ENCODE assay signal across 8 mouse cellular contexts in the genomic region with DNA sequence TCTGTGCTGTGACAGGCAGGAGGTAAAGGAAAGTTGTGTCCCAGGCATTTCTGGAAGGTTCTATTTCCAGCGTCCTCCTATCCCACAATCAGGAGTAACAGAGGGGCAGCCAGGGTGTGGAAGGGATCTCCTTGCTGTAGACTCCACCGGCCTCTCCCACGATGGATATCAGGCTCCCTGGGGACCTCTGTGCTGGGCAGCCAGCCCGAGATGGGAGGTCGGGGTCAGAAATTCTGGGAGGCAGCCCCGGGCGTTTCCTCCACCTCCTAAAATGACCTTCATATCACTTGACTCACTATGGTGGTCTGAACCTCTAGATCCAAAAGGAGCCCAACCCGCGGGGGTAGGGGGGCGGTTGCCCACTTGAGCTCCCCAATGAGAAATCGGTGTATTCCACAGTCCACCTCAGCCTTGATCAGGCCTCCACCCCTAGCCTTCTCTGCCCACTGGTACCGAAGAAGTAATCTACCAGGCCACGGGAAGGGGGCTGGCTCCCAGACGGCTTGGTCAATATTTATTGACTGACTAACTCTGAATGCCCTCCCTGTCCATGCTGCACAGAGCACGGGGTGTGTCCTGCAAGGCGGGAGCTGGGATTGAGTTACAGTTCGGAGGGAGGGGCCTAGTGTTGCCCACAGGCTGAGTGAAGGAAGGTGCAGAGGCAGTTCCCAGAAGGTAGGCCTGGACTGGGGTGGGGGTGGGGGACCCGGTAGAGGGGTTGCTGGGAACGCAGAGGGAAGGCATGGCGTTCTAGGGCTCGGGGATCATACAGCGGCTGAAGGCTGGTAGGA. TPM values are rescaled to one million over a fixed set of nuclear protein-coding genes. Genes with fewer than 3 reads are reported as not detected.
A peak's percentile ranks its signal among the peaks of the same experiment; 100 is the strongest.
DNase-seq lines count a peak whose midpoint lies in the region; ATAC-seq and TF ChIP-seq lines count a peak whose summit lies in the region.

Vill (plus strand) TSS at position 625 of the 791 bp plus-strand sequence.

- WGBS in forebrain, embryonic 11.5 days = 18% methylated on average over 22 of the region's 22 CpGs
- WGBS in lung, embryonic 15.5 days = 8% methylated on average over 22 of the region's 22 CpGs
- WGBS in stomach, embryonic 14.5 days = 12% methylated on average over 22 of the region's 22 CpGs

- no peaks in the 10 kb centered on the region; the same call in 1 of the 2 replicates for H3K27me3 ChIP-seq in forebrain, embryonic 11.5 days (ENCODE audit: control insufficient read depth, insufficient read depth, low read length)
- H3K27me3 ChIP-seq in lung, embryonic 15.5 days = no peaks in the 10 kb centered on the region
- H3K27me3 ChIP-seq in stomach, embryonic 14.5 days (ENCODE audit: control insufficient read depth, insufficient read depth, low read length) = no peaks in the 10 kb centered on the region

- no peaks in the 10 kb centered on the region for H3K36me3 ChIP-seq in forebrain, embryonic 11.5 days (ENCODE audit: control insufficient read depth, insufficient read depth, low read length)
- no peaks in the 10 kb centered on the region for H3K36me3 ChIP-seq in lung, embryonic 15.5 days
- no peaks in the 10 kb centered on the region for H3K36me3 ChIP-seq in stomach, embryonic 14.5 days (ENCODE audit: control insufficient read depth, insufficient read depth, low read length)

- intact Hi-C loops in left cerebral cortex, adult 2 months (cut with DNase I) = no loop called here
- intact Hi-C loops in left cerebral cortex, postnatal 4 days (cut with DNase I) = no loop called here
- intact Hi-C loops in left cerebral cortex, postnatal 14 days (cut with DNase I) = no loop called here

- peak within 1 kb of the TSS; percentile 58 for H3K4me2 ChIP-seq in forebrain, embryonic 11.5 days (ENCODE audit: low read depth, low read length, severe bottlenecking)
- H3K4me2 ChIP-seq in lung, embryonic 15.5 days = peak within 1 kb of the TSS; percentile 60
- peak within 1 kb of the TSS; percentile 51 for H3K4me2 ChIP-seq in stomach, embryonic 14.5 days (replicated peaks; ENCODE audit: low read depth, low read length)

- TF ChIP-seq CTCF in left cerebral cortex, adult 2 months (IDR thresholded peaks at IDR 0.05) = no peak

- H3K27ac ChIP-seq in left cerebral cortex, adult 2 months = no peak within 1 kb of the TSS
- H3K27ac ChIP-seq in forebrain, embryonic 11.5 days (ENCODE audit: low read depth, low read length) = no peak within 1 kb of the TSS
- H3K27ac ChIP-seq in lung, embryonic 15.5 days = peak within 1 kb of the TSS; percentile 74
- H3K27ac ChIP-seq in stomach, embryonic 14.5 days (ENCODE audit: low read length) = peak within 1 kb of the TSS; percentile 13; the same call in 1 of the 2 replicates

- H3K9me3 ChIP-seq in forebrain, embryonic 11.5 days (ENCODE audit: control insufficient read depth, low read length) = no peaks in the 10 kb centered on the region
- H3K9me3 ChIP-seq in lung, embryonic 15.5 days = no peaks in the 10 kb centered on the region
- H3K9me3 ChIP-seq in stomach, embryonic 14.5 days (ENCODE audit: control insufficient read depth, low read depth, low read length) = no peaks in the 10 kb centered on the region

- DNase-seq in left cerebral cortex, adult 2 months (ENCODE audit: extremely low spot score in 1 of 2, low spot score in 2 of 2) = no peak
- no peak for DNase-seq in left cerebral cortex, postnatal 4 days
- DNase-seq in forebrain, embryonic 11.5 days (ENCODE audit: low spot score) = peak; percentile 72
- peak; percentile 59 for DNase-seq in kidney, adult 18-20 months
- no peak for DNase-seq in left cerebral cortex, postnatal 14 days (ENCODE audit: low spot score in 2 of 2)
- no peak for DNase-seq in thymus, postnatal 10 days (ENCODE audit: low spot score in 2 of 2)

- H3K9ac ChIP-seq in forebrain, embryonic 11.5 days (ENCODE audit: low read length) = peak within 1 kb of the TSS; percentile 50
- H3K9ac ChIP-seq in lung, embryonic 15.5 days = peak within 1 kb of the TSS; percentile 54
- H3K9ac ChIP-seq in stomach, embryonic 14.5 days (replicated peaks; ENCODE audit: low read depth, low read length) = peak within 1 kb of the TSS; percentile 31; the same call in 1 of the 2 replicates

- H3K4me1 ChIP-seq in forebrain, embryonic 11.5 days (replicated peaks; ENCODE audit: control insufficient read depth, insufficient read depth, low read length) = no peaks in the 10 kb centered on the region; the same call in none of the 2 replicates
- H3K4me1 ChIP-seq in lung, embryonic 15.5 days = peaks cover 27% of the 10 kb centered on the region
- peaks cover 20% of the 10 kb centered on the region; the same call in 1 of the 2 replicates for H3K4me1 ChIP-seq in stomach, embryonic 14.5 days (ENCODE audit: control insufficient read depth, insufficient read depth, low read length)

- ATAC-seq in forebrain, embryonic 11.5 days (replicated peaks; ENCODE audit: low FRiP score) = peak; percentile 87
- peak; percentile 90 for ATAC-seq in lung, embryonic 15.5 days (ENCODE audit: borderline replicate concordance, extremely low read depth, low FRiP score, low TSS enrichment)
- ATAC-seq in stomach, embryonic 14.5 days (ENCODE audit: insufficient number of reproducible peaks, insufficient read depth, low FRiP score, low read depth) = peak; percentile 92

- peak within 1 kb of the TSS; percentile 17; the same call in 1 of the 2 replicates for H3K4me3 ChIP-seq in left cerebral cortex, adult 2 months
- H3K4me3 ChIP-seq in forebrain, embryonic 11.5 days (ENCODE audit: low read depth, low read length) = peak within 1 kb of the TSS; percentile 25
- H3K4me3 ChIP-seq in lung, embryonic 15.5 days = peak within 1 kb of the TSS; percentile 44
- H3K4me3 ChIP-seq in stomach, embryonic 14.5 days (ENCODE audit: low read depth, low read length) = peak within 1 kb of the TSS; percentile 38

RNA-seq across cellular contexts. Expression of gene Vill, which starts in this region (rescaled TPM):
- total RNA-seq in left cerebral cortex, adult 2 months (2021) = 1 to 10 TPM; 8.3 to 8.9 TPM
- 1 to 10 TPM; 1.2 to 2.4 TPM for total RNA-seq in left cerebral cortex, postnatal 4 days (2021)
- polyA plus RNA-seq in forebrain, embryonic 11.5 days (2014; fragmentation: Nextera tagmentation; extraction: Ambion mirVana) = 8.6 and 11.1 TPM in 2 replicates
- 39.4 and 40.2 TPM in 2 replicates for polyA plus RNA-seq in lung, embryonic 15.5 days (2015; fragmentation: Nextera tagmentation; extraction: Ambion mirVana)
- polyA plus RNA-seq in stomach, embryonic 14.5 days (2014; fragmentation: Nextera tagmentation; extraction: Ambion mirVana) = 31.6 and 37.9 TPM in 2 replicates
- 1 to 10 TPM; 3.2 to 4.5 TPM for total RNA-seq in left cerebral cortex, postnatal 14 days (2021)

Comparison
In these comparisons a context has a peak if more than half of its experiments do, and no peak if none do; other contexts are left out.
1. DNase-seq: peak in forebrain, embryonic 11.5 days (single experiment) and kidney, adult 18-20 months (single experiment); none in left cerebral cortex, adult 2 months (0 of 2), left cerebral cortex, postnatal 4 days (single experiment), left cerebral cortex, postnatal 14 days (0 of 2) and thymus, postnatal 10 days (0 of 2).
2. H3K27ac ChIP-seq: peak in lung, embryonic 15.5 days (single experiment) and stomach, embryonic 14.5 days (single experiment); none in left cerebral cortex, adult 2 months (single experiment) and forebrain, embryonic 11.5 days (single experiment).
3. Peak in every context shown above with its lines, with median percentiles within 50 percentile points of each other: H3K4me3 ChIP-seq, ATAC-seq, H3K4me2 ChIP-seq and H3K9ac ChIP-seq.